Comparison of ENCODE assay signal across 11 mouse cellular contexts in genomic region chr2:6884796-6885711, GRCm38 (mm10).
DNase-seq lines count a peak whose midpoint lies in the region; ATAC-seq lines count a peak whose summit lies in the region.
"Had no signal": no experiment of that assay in that cellular context is flagged by ENCODE, and none has a peak within 500 bp of the region (broad histone marks: within the 10 kb centered on the region; RNA-seq: fewer than 3 reads in every experiment).

No protein-coding gene starts in this region.

- peaks cover 13% of the 10 kb centered on the region for H3K4me1 ChIP-seq in embryonic facial prominence, embryonic 10.5 days
- H3K4me1 ChIP-seq in hindbrain, embryonic 12.5 days = peaks cover 22% of the 10 kb centered on the region
- H3K4me1 ChIP-seq in neural tube, embryonic 13.5 days (replicated peaks) = peaks cover 23% of the 10 kb centered on the region

- intact Hi-C loops in gastrocnemius, postnatal 36 days (cut with DNase I) = no loop called here

- no peaks in the 10 kb centered on the region for H3K27me3 ChIP-seq in embryonic facial prominence, embryonic 10.5 days (replicated peaks; ENCODE audit: low read depth, poor library complexity, severe bottlenecking)
- no peaks in the 10 kb centered on the region for H3K27me3 ChIP-seq in hindbrain, embryonic 12.5 days
- no peaks in the 10 kb centered on the region for H3K27me3 ChIP-seq in neural tube, embryonic 13.5 days

- H3K9me3 ChIP-seq in embryonic facial prominence, embryonic 10.5 days = no peaks in the 10 kb centered on the region
- H3K9me3 ChIP-seq in hindbrain, embryonic 12.5 days (replicated peaks) = no peaks in the 10 kb centered on the region
- no peaks in the 10 kb centered on the region for H3K9me3 ChIP-seq in neural tube, embryonic 13.5 days

- peak overlapping the region; percentile 75 for H3K27ac ChIP-seq in embryonic facial prominence, embryonic 10.5 days (replicated peaks)
- H3K27ac ChIP-seq in hindbrain, embryonic 12.5 days = peak overlapping the region; percentile 93
- peak overlapping the region; percentile 91 for H3K27ac ChIP-seq in neural tube, embryonic 13.5 days (replicated peaks)

- peak overlapping the region; percentile 49 for H3K4me3 ChIP-seq in embryonic facial prominence, embryonic 10.5 days
- peak overlapping the region; percentile 52 for H3K4me3 ChIP-seq in hindbrain, embryonic 12.5 days
- peak overlapping the region; percentile 51 for H3K4me3 ChIP-seq in neural tube, embryonic 13.5 days

- peak overlapping the region; percentile 75 for H3K9ac ChIP-seq in hindbrain, embryonic 12.5 days
- H3K9ac ChIP-seq in neural tube, embryonic 13.5 days = peak overlapping the region; percentile 79

- peak overlapping the region; percentile 49 for H3K4me2 ChIP-seq in hindbrain, embryonic 12.5 days (replicated peaks)
- H3K4me2 ChIP-seq in neural tube, embryonic 13.5 days = peak overlapping the region; percentile 53
- H3K4me2 ChIP-seq: liver, embryonic 11.5 days had no signal

- H3K36me3 ChIP-seq in embryonic facial prominence, embryonic 10.5 days (replicated peaks) = no peaks in the 10 kb centered on the region
- no peaks in the 10 kb centered on the region for H3K36me3 ChIP-seq in hindbrain, embryonic 12.5 days
- no peaks in the 10 kb centered on the region for H3K36me3 ChIP-seq in neural tube, embryonic 13.5 days

- peak; percentile 71 for ATAC-seq in hindbrain, embryonic 12.5 days (ENCODE audit: low FRiP score)
- peak; percentile 59; the same call in 1 of the 2 replicates for ATAC-seq in neural tube, embryonic 13.5 days (ENCODE audit: low read depth)

- 43% methylated on average over 8 of the region's 8 CpGs for WGBS in embryonic facial prominence, embryonic 10.5 days
- 18% methylated on average over 8 of the region's 8 CpGs for WGBS in hindbrain, embryonic 12.5 days
- 12% methylated on average over 8 of the region's 8 CpGs for WGBS in neural tube, embryonic 13.5 days

- peak; percentile 20 for DNase-seq in cerebellum, adult 11-12 months
- DNase-seq in cerebellum, adult 9-10 months = no peak
- DNase-seq in embryonic facial prominence, embryonic 10.5 days (ENCODE audit: low spot score) = no peak
- DNase-seq in B cell, adult 2 months = no peak
- no peak for DNase-seq in right cerebral cortex, adult 18-20 months
- no peak for DNase-seq in gastrocnemius, postnatal 36 days
- DNase-seq: adrenal gland, postnatal 25 days; thymus, postnatal 4 days had no signal
